Mouse (Mus musculus) adrenal gland, adult 18-20 months (tissue): ENCODE data around the gene Itga4. TPM values are rescaled to one million over a fixed set of nuclear protein-coding genes. Genes with fewer than 3 reads are reported as not detected.

Source experiments
- DNase-seq, 2 experiments: peaks; one replicate each; pipeline ENCODE4 v3.0.0; 2021 to 2022; ENCODE audit warnings: low spot score in 2 of 2
- total RNA-seq, 2 experiments: library from RNA; stranded (reverse); gene quantifications; 1 replicate in 1 of 2; 2 replicates in 1 of 2; pipeline ENCODE4 v1.2.3; 2021

The Itga4 gene
- total RNA-seq, 2 experiments from 2014 or later: 2.2 to 4.9 TPM

- peak; percentile 65 to 68 for DNase-seq
Measured at GRCm38 (mm10) chr2:79265665-79266064, 10.4 kb downstream of the Itga4 start.

DNA sequence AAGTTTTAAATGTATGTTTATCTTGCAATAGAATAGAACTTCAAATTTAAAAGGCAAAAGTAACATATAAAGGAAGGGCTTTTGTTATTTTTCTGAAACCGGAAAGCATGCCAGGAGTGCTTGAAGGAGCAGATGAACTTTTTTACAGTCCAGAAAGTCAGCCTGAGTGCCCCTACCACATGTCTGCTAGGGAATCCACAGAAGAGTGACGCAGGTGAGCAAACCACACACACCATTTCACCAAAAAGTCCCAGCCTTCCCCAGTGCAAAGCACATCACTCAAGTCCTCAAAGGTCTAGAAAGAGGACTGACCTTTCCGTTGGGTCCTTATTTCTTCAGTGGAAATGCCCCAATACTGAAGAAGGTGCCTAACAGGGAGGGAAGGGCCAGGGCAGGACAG, 11.3 kb downstream of the Itga4 start:
- DNase-seq: no peak

GRCm38 (mm10) chr2:79267181-79267580, 12.0 kb downstream of the Itga4 start:
- DNase-seq: no peak

GRCm38 (mm10) chr2:79268863-79269262, 13.6 kb downstream of the Itga4 start:
- no peak for DNase-seq

DNA sequence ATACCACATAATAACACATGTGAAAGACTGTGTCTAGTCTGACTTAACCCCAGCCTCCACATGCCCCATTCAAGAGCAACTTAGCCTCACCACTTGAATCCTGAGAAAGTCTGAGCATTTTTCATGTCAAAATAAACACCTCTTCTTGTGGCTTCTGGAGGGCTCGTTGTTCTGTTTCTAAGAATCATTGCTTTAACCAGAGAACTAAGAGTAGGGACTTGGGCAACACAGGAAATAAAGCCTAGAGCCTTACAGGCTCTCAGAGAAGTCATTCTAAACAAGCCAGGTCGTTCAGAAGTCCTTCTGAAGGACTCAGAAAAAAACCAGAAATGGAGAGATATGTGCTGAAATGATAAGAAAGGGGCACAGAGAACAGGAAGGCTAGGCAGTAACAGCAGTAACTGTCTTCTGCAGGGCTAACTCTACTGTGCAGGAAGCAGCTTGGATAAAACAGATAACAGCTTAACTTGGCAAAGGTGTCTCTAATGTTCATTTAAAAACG, 14.9 kb downstream of the Itga4 start:
- DNase-seq: no peak

DNA sequence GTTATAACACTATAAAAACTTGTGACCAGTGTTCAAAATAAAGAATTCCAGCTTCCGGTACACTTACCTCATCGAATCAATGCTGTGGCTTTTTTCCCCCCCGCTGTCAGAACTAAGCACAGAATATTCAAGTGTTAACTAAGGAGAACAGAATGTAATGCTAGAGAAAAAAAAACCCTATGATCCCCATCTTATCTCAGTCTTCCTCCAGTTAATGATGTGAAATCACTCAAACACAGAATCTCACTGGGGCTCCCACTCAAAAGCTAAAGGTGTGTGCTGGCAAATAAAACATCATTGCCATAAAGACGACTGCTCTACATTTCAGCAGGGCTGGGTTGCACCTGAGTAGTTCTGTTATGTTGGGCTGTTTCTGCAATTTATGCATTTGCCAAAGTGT, 16.6 kb downstream of the Itga4 start:
- no peak for DNase-seq

DNA sequence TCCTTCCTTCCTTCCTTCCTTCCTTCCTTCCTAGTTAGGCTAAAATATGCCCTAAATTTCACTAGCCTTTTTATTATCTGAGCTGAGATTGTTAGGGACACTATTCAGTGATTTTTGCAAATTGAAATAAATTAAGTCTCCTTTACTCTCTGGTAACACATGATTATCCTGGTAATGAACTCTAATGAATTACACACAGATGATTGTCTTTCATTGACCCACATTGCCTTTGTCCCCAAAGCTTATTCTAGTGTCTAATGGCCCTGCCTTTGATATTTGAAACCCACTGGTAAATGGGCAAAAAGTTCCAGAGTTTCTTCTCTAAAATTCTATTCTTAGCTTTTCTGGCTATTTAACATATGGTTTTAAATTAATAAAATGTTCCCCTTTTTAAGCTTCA, 23.4 kb downstream of the Itga4 start:
- no peak for DNase-seq

DNA sequence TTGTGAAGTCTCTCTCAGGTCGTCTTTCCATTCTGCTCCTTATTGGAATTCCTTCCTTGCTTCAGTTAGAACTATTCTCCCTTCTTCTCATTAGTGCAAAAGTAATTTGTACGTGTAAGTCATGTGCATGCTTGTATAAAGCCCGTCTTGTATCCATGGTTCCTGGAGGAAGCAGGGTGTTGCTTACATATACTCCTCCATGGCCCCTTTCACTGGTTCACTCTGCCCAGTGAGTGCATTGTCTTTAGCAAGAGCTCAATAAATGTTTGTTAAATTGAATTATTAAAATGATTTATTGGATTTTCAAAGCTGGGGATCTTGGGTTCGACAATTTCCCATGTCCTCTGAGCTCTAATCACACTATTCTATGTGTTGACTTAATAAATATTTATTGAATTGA, 29.0 kb downstream of the Itga4 start:
- DNase-seq: no peak

DNA sequence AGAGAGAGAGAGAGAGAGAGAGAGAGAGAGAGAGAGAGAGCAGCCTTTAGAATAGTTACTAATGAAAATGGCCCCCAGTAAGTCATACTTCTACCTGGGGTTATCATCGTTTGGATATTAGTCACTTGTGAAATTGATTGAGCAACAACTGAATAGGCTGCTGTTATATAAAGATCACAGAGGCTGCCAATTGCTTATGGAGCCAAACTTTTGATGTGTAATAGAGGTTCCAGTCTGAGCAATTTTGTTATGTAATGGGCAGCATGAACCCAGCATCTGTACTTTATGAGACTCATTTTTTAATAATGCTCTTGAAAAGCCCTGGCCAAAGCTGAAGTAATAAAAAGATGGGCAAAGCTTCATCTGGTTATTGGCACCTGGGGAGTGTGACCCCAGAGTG, 34.9 kb downstream of the Itga4 start:
- DNase-seq: no peak

- no peak for DNase-seq
Measured at GRCm38 (mm10) chr2:79291922-79292321, 36.7 kb downstream of the Itga4 start.

GRCm38 (mm10) chr2:79292431-79292830, 37.2 kb downstream of the Itga4 start:
- no peak for DNase-seq

DNA sequence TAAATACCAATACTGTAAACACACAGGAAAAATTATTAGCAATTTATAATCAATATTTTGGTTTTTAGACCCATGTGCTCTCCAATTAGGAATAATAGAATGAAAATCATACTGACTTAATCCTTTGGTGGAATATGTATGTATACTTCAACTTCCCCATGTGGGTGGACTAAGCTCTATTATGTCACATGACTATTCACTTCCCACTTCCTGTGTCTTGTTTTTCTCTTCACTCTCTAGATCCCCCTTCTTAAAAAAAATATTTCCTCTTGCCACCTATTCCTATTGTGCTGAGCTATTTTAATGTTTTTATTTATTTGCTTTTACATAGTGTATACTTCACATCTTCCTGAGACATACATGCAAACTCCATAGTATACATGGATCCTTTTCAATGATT, 47.2 kb downstream of the Itga4 start:
- no peak for DNase-seq

DNA sequence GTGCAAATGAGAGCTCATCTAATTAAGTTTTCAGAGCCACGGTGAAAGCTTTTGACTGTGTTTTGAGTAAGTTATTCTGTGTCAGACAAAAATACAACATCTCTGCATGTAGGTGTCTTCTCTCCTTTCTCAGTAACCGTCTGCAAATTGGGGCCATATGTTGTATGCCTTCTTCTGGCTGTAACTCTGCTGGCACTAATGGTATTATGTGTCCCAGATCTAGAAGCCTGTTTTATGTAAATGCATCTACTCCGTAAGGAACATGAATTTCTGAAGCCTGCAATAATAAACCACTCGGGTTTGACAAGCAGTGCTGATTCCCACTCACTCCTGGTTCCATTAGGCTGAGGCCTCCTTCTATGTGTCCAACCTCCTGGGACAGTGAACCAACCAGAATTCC, 52.3 kb downstream of the Itga4 start:
- DNase-seq: no peak

DNA sequence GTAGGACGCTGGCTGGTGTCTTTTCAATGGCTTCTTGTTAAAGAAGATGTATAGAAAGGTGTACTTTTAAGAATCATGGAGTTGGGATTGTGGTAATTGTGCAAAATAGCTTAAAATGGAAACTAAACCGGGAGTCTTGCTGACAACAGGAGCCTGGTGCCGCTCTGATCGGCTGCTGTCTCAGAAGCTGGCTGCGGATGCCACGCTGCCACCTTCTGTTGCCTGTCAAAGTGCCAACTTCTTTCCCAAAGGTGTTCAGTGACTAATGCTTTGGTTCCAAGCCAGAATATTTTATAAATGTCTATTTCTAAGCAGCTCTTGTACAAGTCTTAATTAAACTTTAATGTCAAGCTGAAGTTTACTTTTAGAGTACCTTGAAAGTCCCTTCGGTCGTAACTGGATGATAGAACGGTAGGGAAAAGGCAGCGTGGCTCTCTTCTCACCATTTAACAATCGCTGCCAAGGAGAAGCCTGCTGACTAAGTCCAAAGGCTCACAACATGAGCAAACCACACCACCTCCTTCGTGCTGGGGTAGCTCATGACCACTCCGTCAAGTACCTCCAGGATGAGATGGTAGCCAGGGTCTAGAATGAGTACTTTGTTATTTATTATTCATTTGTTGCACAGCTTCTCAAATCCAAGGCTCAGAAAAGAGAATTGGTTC, 54.4 kb downstream of the Itga4 start:
- DNase-seq: no peak

DNA sequence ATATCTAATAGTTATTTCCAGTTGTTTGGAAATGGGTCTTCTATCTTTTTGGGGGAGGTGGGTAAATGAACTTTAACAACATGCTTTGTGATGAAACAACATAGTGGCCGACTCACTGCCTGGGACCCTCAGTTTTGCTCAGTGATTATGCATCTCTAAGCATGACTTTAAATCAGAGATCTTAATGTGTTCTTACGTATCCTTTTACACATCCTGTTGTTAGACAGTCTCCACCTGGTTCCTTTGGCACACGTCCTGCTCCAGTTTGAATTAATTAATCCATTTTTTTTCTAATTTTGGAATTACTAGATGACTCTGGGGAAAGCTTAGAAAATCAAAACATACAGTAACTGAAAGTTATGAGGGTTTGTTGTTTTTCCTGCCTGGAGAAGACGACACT, 57.3 kb downstream of the Itga4 start:
- no peak for DNase-seq

DNA sequence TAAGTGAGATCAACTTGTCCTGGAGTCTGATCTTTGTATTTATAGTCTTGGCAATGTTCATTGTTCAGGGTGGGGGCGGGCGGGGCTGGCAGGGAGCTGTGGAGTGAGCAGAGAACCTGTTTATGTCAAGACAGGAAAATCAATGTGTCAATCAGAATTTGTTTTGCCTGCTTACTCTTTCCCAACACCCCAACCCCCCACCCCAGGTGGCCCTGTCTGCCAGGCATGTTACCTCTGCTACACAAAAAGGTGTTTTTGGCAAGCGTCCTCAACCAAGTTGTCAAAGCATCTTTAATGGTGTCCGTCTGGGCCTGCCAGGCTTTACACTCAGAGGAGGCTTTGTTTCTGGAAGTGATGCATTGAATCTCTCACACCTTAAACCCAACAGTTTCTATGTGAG, 59.9 kb downstream of the Itga4 start:
- DNase-seq: no peak

DNA sequence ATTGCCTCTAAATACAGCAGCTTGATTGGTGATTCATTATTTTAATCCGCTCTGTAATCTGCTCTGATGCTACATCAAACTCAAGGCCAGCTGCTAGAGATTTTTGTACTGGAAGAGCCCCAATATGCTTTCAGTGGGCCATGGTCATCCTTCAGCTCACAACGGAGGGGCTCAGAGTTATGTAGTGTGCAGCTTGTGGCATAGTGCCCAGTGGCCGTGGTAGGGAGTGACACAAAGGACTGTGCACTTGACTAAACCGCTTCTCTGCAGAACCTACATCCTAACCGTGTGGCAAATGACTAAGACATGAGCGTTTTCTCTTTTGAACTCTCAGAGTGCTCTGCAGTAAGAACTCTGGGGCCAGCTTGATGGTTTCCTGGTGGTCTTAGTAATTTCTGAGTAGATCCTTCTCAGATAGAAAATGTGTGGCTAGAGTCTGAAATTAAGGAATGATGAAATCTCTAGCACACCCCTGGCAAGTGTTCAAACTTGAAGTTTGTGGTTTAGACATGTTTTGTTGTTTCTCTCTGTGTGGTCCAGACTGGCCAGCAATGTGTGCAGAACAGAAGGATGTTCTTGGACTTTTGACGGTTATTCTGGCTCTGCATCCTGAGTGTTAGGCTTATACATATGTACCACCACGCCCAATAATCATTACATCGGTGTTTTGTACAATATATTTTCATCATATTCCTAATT, 61.1 kb downstream of the Itga4 start:
- no peak for DNase-seq

GRCm38 (mm10) chr2:79328079-79328478, 72.9 kb downstream of the Itga4 start:
- no peak for DNase-seq

- no peak for DNase-seq
Measured at GRCm38 (mm10) chr2:79334661-79335060, 79.4 kb downstream of the Itga4 start.

- no peak for DNase-seq
Measured at GRCm38 (mm10) chr2:79336141-79336540, 80.9 kb downstream of the Itga4 start.

DNA sequence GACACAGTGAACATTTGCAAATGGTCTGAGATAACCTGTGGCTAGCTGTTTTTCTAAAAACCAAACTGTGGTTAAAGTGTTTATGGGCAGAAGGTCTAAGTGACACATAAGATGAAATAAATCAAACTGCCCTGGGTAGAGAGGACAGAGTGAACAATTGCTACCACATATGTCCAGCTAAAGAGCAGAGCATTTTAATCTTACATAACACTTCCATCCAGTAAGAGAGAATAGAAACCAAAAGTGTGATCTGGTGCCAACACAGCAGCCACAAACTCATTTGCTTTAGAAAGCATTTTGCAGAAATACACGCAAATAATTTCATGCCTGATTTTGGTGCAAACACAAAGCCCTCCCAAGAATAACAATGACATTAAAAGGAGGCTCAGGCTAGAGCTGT, 83.8 kb downstream of the Itga4 start:
- no peak for DNase-seq

DNA sequence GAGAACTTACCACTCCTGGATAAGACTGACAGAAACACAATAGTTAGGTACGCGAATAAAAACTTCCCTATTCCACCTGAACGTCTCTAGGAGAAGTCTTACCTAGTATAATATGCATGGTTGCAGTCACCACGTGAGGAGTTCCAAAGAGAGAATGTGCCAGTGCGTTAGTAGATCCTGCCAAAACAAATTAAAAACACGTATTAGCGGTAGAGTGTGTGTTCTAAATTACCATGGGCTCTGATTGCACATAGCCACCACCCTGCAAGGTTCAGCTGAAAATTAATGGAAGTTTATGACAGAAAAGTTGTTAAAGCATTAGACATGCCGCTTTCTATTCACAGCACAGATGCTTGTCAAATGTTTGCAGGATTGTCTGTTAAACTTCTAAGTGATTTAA, 87.9 kb downstream of the Itga4 start:
- no peak for DNase-seq
